Mouse (Mus musculus): ENCODE data around the gene Il9.

- no peak for TF ChIP-seq POLR2A (IDR thresholded peaks at IDR 0.05; ENCODE audit: borderline replicate concordance, control insufficient read depth, low read depth, low read length)
- no peak for TF ChIP-seq CTCF (IDR thresholded peaks at IDR 0.05; ENCODE audit: control insufficient read depth, insufficient read depth, low read length)
These were observed 19.3 kb downstream of the Il9 start for GRCm38 (mm10) chr13:56462791-56463190.

Data from bone marrow, adult 2 months (tissue).